Mouse (Mus musculus) CH12.LX (cell line): ENCODE data around the gene Rasgef1a.

ENCODE experiments used
- CTCF ChIP-seq, 2 experiments: IDR thresholded peaks in 1 of 2; conservative IDR thresholded peaks in 1 of 2; 2 replicates each; pipeline ENCODE4 v1.5.1; 2011 to 2012; ENCODE audit warnings: low read depth in 2 of 2, low read length in 2 of 2, improper control_type of control experiment in 1 of 2, inconsistent platforms in 1 of 2, mild to moderate bottlenecking in 1 of 2, moderate library complexity in 1 of 2
- EP300 ChIP-seq: IDR thresholded peaks from 2 replicates; pipeline ENCODE4 v1.6.1; 2011; ENCODE audit warnings: low read length, improper control_type of control experiment
- HCFC1 ChIP-seq: IDR thresholded peaks from 2 replicates; pipeline ENCODE4 v1.6.1; 2012; ENCODE audit warnings: low read depth, mild to moderate bottlenecking, inconsistent platforms, low read length, improper control_type of control experiment
- JUN ChIP-seq: IDR thresholded peaks from 2 replicates; pipeline ENCODE4 v1.6.1; 2011; ENCODE audit warnings: low read depth, mild to moderate bottlenecking, low read length, improper control_type of control experiment, moderate library complexity; ENCODE audit not compliant: insufficient read depth

DNA sequence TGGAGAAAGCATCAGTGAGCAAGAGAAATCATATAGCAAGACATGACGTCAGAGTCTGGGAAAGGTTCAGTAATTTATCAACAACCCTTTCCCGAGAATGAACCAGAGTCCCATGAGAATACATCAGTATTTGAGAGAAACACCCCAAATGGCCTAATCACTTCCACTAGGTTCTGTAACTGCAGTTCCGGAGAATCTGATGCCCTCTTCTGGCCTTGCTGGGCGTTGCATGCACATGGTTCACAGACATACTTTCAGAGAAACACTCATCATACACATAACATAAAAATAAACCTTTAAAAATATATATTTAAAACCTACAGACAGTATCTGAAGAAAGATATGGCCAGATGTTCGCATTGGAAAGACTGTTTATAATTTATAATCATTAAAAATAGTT lies 3.9 kb upstream of the Rasgef1a start:
- TF ChIP-seq EP300, result no peak
- no peak for TF ChIP-seq HCFC1
- TF ChIP-seq CTCF (conservative IDR thresholded peaks at IDR 0.05 in 1 of 2, IDR thresholded peaks at IDR 0.05 in 1 of 2; ENCODE audit: low read depth in 2 of 2, low read length in 2 of 2), result peak; percentile 44 to 64; a peak in 3 of 4 replicates
- TF ChIP-seq JUN, result no peak
